Mouse (Mus musculus) MEL (cell line): ENCODE measurements around the gene Xpnpep1. TPM values are rescaled to one million over a fixed set of nuclear protein-coding genes. Genes with fewer than 3 reads are reported as not detected.

ENCODE experiments used
- DNase-seq: peaks from one replicate; pipeline ENCODE4 v3.0.0; 2011; ENCODE audit warnings: low read depth, low spot score
- H3K27ac ChIP-seq: 2 replicates; pipeline ENCODE4 v1.5.1; 2012; ENCODE audit warnings: low read depth, mild to moderate bottlenecking, control low read depth, low read length, moderate library complexity; ENCODE audit not compliant: control insufficient read depth
- H3K27me3 ChIP-seq, 2 experiments: fragments of 150-350 bp in 1 of 2; sonication (generic) in 1 of 2; 2 replicates each; pipeline ENCODE4 v1.6.1; 2012; ENCODE audit warnings: low read length in 2 of 2, mild to moderate bottlenecking in 2 of 2, improper control_type of control experiment in 1 of 2, moderate library complexity in 1 of 2; ENCODE audit not compliant: insufficient read depth in 2 of 2, control insufficient read depth in 1 of 2
- H3K36me3 ChIP-seq, 2 experiments: 2 replicates each; pipeline ENCODE4 v1.6.1; 2012 to 2014; ENCODE audit warnings: low read length in 2 of 2, improper control_type of control experiment in 1 of 2, inconsistent platforms in 1 of 2, mild to moderate bottlenecking in 1 of 2; ENCODE audit not compliant: insufficient read depth in 2 of 2, control insufficient read depth in 1 of 2
- H3K4me1 ChIP-seq, 2 experiments: fragments of 150-350 bp in 1 of 2; sonication (generic) in 1 of 2; 2 replicates each; pipeline ENCODE4 v1.6.1; 2012; ENCODE audit warnings: low read length in 2 of 2, improper control_type of control experiment in 1 of 2, mild to moderate bottlenecking in 1 of 2; ENCODE audit not compliant: insufficient read depth in 2 of 2, control insufficient read depth in 1 of 2
- H3K4me3 ChIP-seq, 2 experiments: fragments of 150-350 bp in 1 of 2; sonication (generic) in 1 of 2; 2 replicates each; pipeline ENCODE4 v1.5.1; 2012; ENCODE audit warnings: low read depth in 2 of 2, low read length in 2 of 2, mild to moderate bottlenecking in 2 of 2, moderate library complexity in 2 of 2, control low read depth in 1 of 2, improper control_type of control experiment in 1 of 2; ENCODE audit not compliant: control insufficient read depth in 1 of 2, insufficient read depth in 1 of 2
- H3K79me2 ChIP-seq: 2 replicates; pipeline ENCODE4 v1.6.1; 2012; ENCODE audit warnings: mild to moderate bottlenecking, low read length, moderate library complexity; ENCODE audit not compliant: control insufficient read depth, poor library complexity, insufficient read depth
- H3K9ac ChIP-seq: 2 replicates; pipeline ENCODE4 v1.6.1; 2012; ENCODE audit warnings: low read depth, mild to moderate bottlenecking, control low read depth, low read length, moderate library complexity; ENCODE audit not compliant: control insufficient read depth, poor library complexity, severe bottlenecking
- H3K9me3 ChIP-seq: fragments of 150-350 bp; sonication (generic); replicated peaks from 2 replicates; pipeline ENCODE4 v1.6.1; 2012; ENCODE audit warnings: mild to moderate bottlenecking, low read length, improper control_type of control experiment, moderate library complexity; ENCODE audit not compliant: insufficient read depth
- CHD1 ChIP-seq: IDR thresholded peaks from 2 replicates; pipeline ENCODE4 v1.6.1; 2012; ENCODE audit warnings: low read depth, mild to moderate bottlenecking, inconsistent platforms, low read length, improper control_type of control experiment
- E2F4 ChIP-seq: IDR thresholded peaks from 2 replicates; pipeline ENCODE4 v1.6.1; 2011; ENCODE audit warnings: low read depth, low read length, improper control_type of control experiment, borderline replicate concordance
- ELF1 ChIP-seq: IDR thresholded peaks from 2 replicates; pipeline ENCODE4 v1.6.1; 2014; ENCODE audit warnings: low read depth, mild to moderate bottlenecking, inconsistent platforms, low read length, improper control_type of control experiment, moderate library complexity
- EP300 ChIP-seq, 2 experiments: IDR thresholded peaks; 2 replicates each; pipeline ENCODE4 v1.6.1; 2011; ENCODE audit warnings: improper control_type of control experiment in 2 of 2, low read length in 2 of 2, low read depth in 1 of 2, mild to moderate bottlenecking in 1 of 2
- ETS1 ChIP-seq: IDR thresholded peaks from 2 replicates; pipeline ENCODE4 v1.6.1; 2012; ENCODE audit warnings: low read depth, mild to moderate bottlenecking, inconsistent platforms, low read length, improper control_type of control experiment, moderate library complexity
- GABPA ChIP-seq: IDR thresholded peaks from 2 replicates; pipeline ENCODE4 v1.6.1; 2012; ENCODE audit warnings: low read depth, mild to moderate bottlenecking, inconsistent platforms, low read length, improper control_type of control experiment, moderate library complexity
- GATA1 ChIP-seq: IDR thresholded peaks from 2 replicates; pipeline ENCODE4 v1.6.1; 2011; ENCODE audit warnings: low read depth, low read length, improper control_type of control experiment
- HCFC1 ChIP-seq: IDR thresholded peaks from 2 replicates; pipeline ENCODE4 v1.6.1; 2012; ENCODE audit warnings: low read depth, mild to moderate bottlenecking, inconsistent platforms, low read length, improper control_type of control experiment, moderate library complexity
- MAZ ChIP-seq: IDR thresholded peaks from 2 replicates; pipeline ENCODE4 v1.6.1; 2012; ENCODE audit warnings: low read depth, mild to moderate bottlenecking, inconsistent platforms, low read length, improper control_type of control experiment
- MEF2A ChIP-seq: IDR thresholded peaks from 2 replicates; pipeline ENCODE4 v1.6.1; 2014; ENCODE audit warnings: low read depth, mild to moderate bottlenecking, inconsistent platforms, low read length, improper control_type of control experiment; ENCODE audit not compliant: poor library complexity, insufficient replicate concordance, severe bottlenecking; ENCODE audit errors: extremely low read depth
- MXI1 ChIP-seq: IDR thresholded peaks from 2 replicates; pipeline ENCODE4 v1.6.1; 2011; ENCODE audit warnings: mild to moderate bottlenecking, low read depth, low read length, improper control_type of control experiment
- MYB ChIP-seq: IDR thresholded peaks from 2 replicates; pipeline ENCODE4 v1.6.1; 2011; ENCODE audit warnings: mild to moderate bottlenecking, low read depth, low read length, improper control_type of control experiment
- MYC ChIP-seq: IDR thresholded peaks from 2 replicates; pipeline ENCODE4 v1.6.1; 2011; ENCODE audit warnings: low read depth, mild to moderate bottlenecking, low read length, improper control_type of control experiment, moderate library complexity
- NELFE ChIP-seq: IDR thresholded peaks from 2 replicates; pipeline ENCODE4 v1.6.1; 2011; ENCODE audit warnings: low read depth, low read length, improper control_type of control experiment
- POLR2A ChIP-seq, 2 experiments: IDR thresholded peaks; 2 replicates each; pipeline ENCODE4 v1.6.1; 2011 to 2012; ENCODE audit warnings: low read length in 2 of 2, mild to moderate bottlenecking in 2 of 2, control low read depth in 1 of 2, improper control_type of control experiment in 1 of 2, low read depth in 1 of 2, moderate library complexity in 1 of 2; ENCODE audit not compliant: control insufficient read depth in 1 of 2, insufficient read depth in 1 of 2, poor library complexity in 1 of 2
- POLR2AphosphoS2 ChIP-seq: IDR thresholded peaks from 2 replicates; pipeline ENCODE4 v1.6.1; 2011; ENCODE audit warnings: low read length, improper control_type of control experiment
- POLR2AphosphoS5 ChIP-seq: IDR thresholded peaks from 2 replicates; pipeline ENCODE4 v1.6.1; 2012; ENCODE audit warnings: low read depth, borderline replicate concordance, mild to moderate bottlenecking, inconsistent platforms, low read length, moderate library complexity, mixed read lengths
- RAD21 ChIP-seq: IDR thresholded peaks from 2 replicates; pipeline ENCODE4 v1.6.1; 2011; ENCODE audit warnings: mild to moderate bottlenecking, low read depth, low read length, improper control_type of control experiment
- RCOR1 ChIP-seq: IDR thresholded peaks from 2 replicates; pipeline ENCODE4 v1.6.1; 2012; ENCODE audit warnings: low read depth, mild to moderate bottlenecking, inconsistent platforms, low read length, improper control_type of control experiment
- SIN3A ChIP-seq: IDR thresholded peaks from 2 replicates; pipeline ENCODE4 v1.6.1; 2012; ENCODE audit warnings: low read length, improper control_type of control experiment, inconsistent platforms
- SMC3 ChIP-seq: IDR thresholded peaks from 2 replicates; pipeline ENCODE4 v1.6.1; 2011; ENCODE audit warnings: low read depth, low read length, improper control_type of control experiment
- TAL1 ChIP-seq: IDR thresholded peaks from 2 replicates; pipeline ENCODE4 v1.6.1; 2012; ENCODE audit warnings: mild to moderate bottlenecking, inconsistent platforms, low read length, moderate library complexity, mixed read lengths
- TBP ChIP-seq: IDR thresholded peaks from 2 replicates; pipeline ENCODE4 v1.8.0; 2011; ENCODE audit warnings: low read depth, low read length, improper control_type of control experiment
- UBTF ChIP-seq: IDR thresholded peaks from 2 replicates; pipeline ENCODE4 v1.6.1; 2012; ENCODE audit warnings: low read depth, mild to moderate bottlenecking, inconsistent platforms, low read length, improper control_type of control experiment, moderate library complexity, borderline replicate concordance; ENCODE audit not compliant: insufficient read depth
- USF1 ChIP-seq: IDR thresholded peaks from 2 replicates; pipeline ENCODE4 v1.6.1; 2014; ENCODE audit warnings: low read depth, mild to moderate bottlenecking, inconsistent platforms, low read length, improper control_type of control experiment, moderate library complexity
- USF2 ChIP-seq, 2 experiments: IDR thresholded peaks; 2 replicates each; pipeline ENCODE4 v1.6.1; 2011 to 2012; ENCODE audit warnings: improper control_type of control experiment in 2 of 2, low read length in 2 of 2, borderline replicate concordance in 1 of 2, inconsistent platforms in 1 of 2, low read depth in 1 of 2, mild to moderate bottlenecking in 1 of 2; ENCODE audit not compliant: insufficient read depth in 1 of 2
- ZMIZ1 ChIP-seq: IDR thresholded peaks from 2 replicates; pipeline ENCODE4 v1.6.1; 2012; ENCODE audit warnings: low read depth, mild to moderate bottlenecking, inconsistent platforms, low read length, improper control_type of control experiment, moderate library complexity
- ZNF384 ChIP-seq: IDR thresholded peaks from 2 replicates; pipeline ENCODE4 v1.6.1; 2012; ENCODE audit warnings: low read depth, mild to moderate bottlenecking, inconsistent platforms, low read length, improper control_type of control experiment
- polyA plus RNA-seq, 2 experiments: library from polyadenylated mRNA; stranded (reverse) in 1 of 2; unstranded in 1 of 2; fragments of >175 nt in 1 of 2; fragments of >200 nt in 1 of 2; gene quantifications; 2 replicates each; pipeline versions ENCODE4 v1.2.1 to v1.2.4; 2012; ENCODE audit warnings: low replicate concordance in 2 of 2, low read depth in 1 of 2; ENCODE audit not compliant: insufficient read length in 2 of 2, insufficient read depth in 1 of 2, missing spikeins in 1 of 2
- total RNA-seq: library from RNA; depleted of rRNA; stranded (reverse); fragments of 300-350 nt; gene quantifications from 2 replicates; pipeline ENCODE4 v1.2.3, GENCODE M21; 2012

Xpnpep1 gene
- total and polyA plus RNA-seq, 3 experiments: 428 to 531 (median 526) TPM

DNA sequence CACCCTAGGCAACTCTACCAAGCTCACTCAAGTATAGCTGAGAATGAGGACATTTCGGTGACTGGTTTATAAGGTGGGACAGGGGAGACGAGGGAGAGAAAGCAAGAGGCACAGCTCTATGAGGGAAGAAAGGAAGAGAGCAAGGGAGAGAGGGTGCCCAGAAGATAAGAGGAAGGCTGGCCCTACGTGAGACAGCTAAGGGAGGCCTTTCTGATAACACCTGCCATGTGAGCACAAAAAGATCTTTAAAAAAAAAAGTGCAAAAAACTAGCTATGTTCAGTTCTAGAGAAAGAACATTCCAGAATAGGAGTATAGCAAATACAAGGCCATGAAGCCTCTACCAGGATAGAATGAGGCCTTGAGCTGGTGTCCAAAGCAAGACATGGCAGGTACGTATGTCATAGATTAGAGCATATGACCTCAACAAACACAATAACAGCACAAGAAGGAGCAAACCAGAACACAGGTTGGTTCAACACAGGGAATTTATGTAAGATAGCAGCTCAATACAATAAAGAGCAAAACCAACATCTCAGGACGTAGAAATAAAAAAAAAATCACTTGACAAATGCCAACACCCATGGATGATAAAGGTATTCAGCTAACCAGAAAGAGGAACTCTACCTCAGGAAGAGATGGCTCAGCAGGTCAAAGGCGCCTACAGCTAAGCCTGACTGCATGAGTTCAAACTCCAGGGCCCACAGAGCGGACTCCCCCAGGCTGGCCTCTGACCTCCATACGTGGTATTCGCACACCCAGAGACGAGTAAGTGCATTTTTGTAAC is 6.7 kb downstream of the Xpnpep1 start:
- Histone ChIP-seq H3K79me2 (peaks cover 73% of the 10 kb centered on the region), H3K9ac (peak overlapping the region; percentile 63), H3K36me3 (peaks cover 21 to 67% of the 10 kb centered on the region in 2 experiments), H3K9me3 (no peaks in the 10 kb centered on the region), H3K27me3 (no peaks in the 10 kb centered on the region), H3K4me3 (peak overlapping the region in 1 of 2 experiments; percentile 37; a peak in 2 of 4 replicates), H3K4me1 (peaks cover 20 to 61% of the 10 kb centered on the region in 2 experiments), H3K27ac (peak overlapping the region; percentile 97)
- DNase-seq: peak; percentile 88
- TF ChIP-seq GATA1 (peak; percentile 76), GABPA (no peak), MXI1 (peak; percentile 85), ZNF384 (peak; percentile 92), ZMIZ1 (no peak), USF1 (peak; percentile 64), TAL1 (0 out of 2 replicates have a peak, but pooled peaks have one; percentile 28), SMC3 (no peak), MAZ (peak; percentile 26; the same call in 1 of the 2 replicates), POLR2AphosphoS2 (no peak), ETS1 (peak; percentile 77), UBTF (0 out of 2 replicates have a peak, but pooled peaks have one; percentile 26), POLR2A (IDR thresholded peaks at IDR 0.05; ENCODE audit: control insufficient read depth in 1 of 2, insufficient read depth in 1 of 2, low read depth in 1 of 2, low read length in 2 of 2, poor library complexity in 1 of 2) (no peak), MYC (peak; percentile 64), MEF2A (no peak), USF2 (IDR thresholded peaks at IDR 0.05; ENCODE audit: borderline replicate concordance in 1 of 2, insufficient read depth in 1 of 2, low read depth in 1 of 2, low read length in 2 of 2) (no peak), RCOR1 (peak; percentile 78), CHD1 (peak; percentile 75), NELFE (no peak), TBP (peak; percentile 63), RAD21 (no peak), POLR2AphosphoS5 (no peak), SIN3A (no peak; the same call in 1 of the 2 replicates), HCFC1 (no peak; the same call in 1 of the 2 replicates), EP300 (IDR thresholded peaks at IDR 0.05; ENCODE audit: low read depth in 1 of 2, low read length in 2 of 2) (peak; percentile 47 to 60; a peak in 3 of 4 replicates), ELF1 (peak; percentile 20; the same call in 1 of the 2 replicates), E2F4 (no peak), MYB (no peak)
